Mouse (Mus musculus) G1E (cell line): ENCODE measurements around the gene Jade1. TPM values are rescaled to one million over a fixed set of nuclear protein-coding genes. Genes with fewer than 3 reads are reported as not detected.

Source experiments
- ATAC-seq: 2 replicates; pipeline ENCODE4 v1.8.0; 2016; ENCODE audit warnings: mild to moderate bottlenecking; ENCODE audit not compliant: insufficient number of reproducible peaks, poor library complexity, low FRiP score, severe bottlenecking; ENCODE audit errors: extremely low read depth
- DNase-seq: peaks from one replicate; pipeline ENCODE4 v3.0.0; 2012; ENCODE audit warnings: low spot score
- H3K27me3 ChIP-seq: 2 replicates; pipeline ENCODE4 v1.6.1; 2012; ENCODE audit warnings: mild to moderate bottlenecking, low read length, inconsistent platforms; ENCODE audit not compliant: insufficient read depth
- H3K36me3 ChIP-seq: replicated peaks from 2 replicates; pipeline ENCODE3; 2012; ENCODE audit warnings: mild to moderate bottlenecking, inconsistent platforms
- H3K4me1 ChIP-seq: 2 replicates; pipeline ENCODE4 v1.6.1; 2012; ENCODE audit warnings: low read depth, low read length, inconsistent platforms, mixed read lengths; ENCODE audit not compliant: insufficient read depth
- H3K4me3 ChIP-seq: 2 replicates; pipeline ENCODE4 v1.5.1; 2012; ENCODE audit warnings: low read depth, mild to moderate bottlenecking, inconsistent platforms, low read length, moderate library complexity, mixed read lengths
- H3K9me3 ChIP-seq: replicated peaks from 2 replicates; pipeline ENCODE4 v1.6.1; 2012; ENCODE audit warnings: inconsistent platforms
- CTCF ChIP-seq: IDR thresholded peaks from 2 replicates; pipeline ENCODE4 v1.5.1; 2012; ENCODE audit warnings: low read depth, low read length, inconsistent platforms, mixed read lengths
- GATA1 ChIP-seq: IDR thresholded peaks from 2 replicates; pipeline ENCODE4 v1.6.1; 2012; ENCODE audit warnings: borderline replicate concordance, low read length, inconsistent platforms, mixed read lengths
- GATA2 ChIP-seq: IDR thresholded peaks from 2 replicates; pipeline ENCODE4 v1.6.1; 2012; ENCODE audit warnings: low read depth, low read length, inconsistent platforms, borderline replicate concordance
- POLR2AphosphoS5 ChIP-seq: IDR thresholded peaks from 2 replicates; pipeline ENCODE4 v1.6.1; 2012; ENCODE audit warnings: low read depth, low read length, inconsistent platforms; ENCODE audit not compliant: insufficient replicate concordance
- TAL1 ChIP-seq: conservative IDR thresholded peaks from 2 replicates; pipeline ENCODE4 v1.6.1; 2012; ENCODE audit warnings: low read depth, low read length, inconsistent platforms, mixed read lengths
- polyA plus RNA-seq: library from polyadenylated mRNA; stranded (reverse); fragments of >175 nt; gene quantifications from 2 replicates; pipeline ENCODE4 v1.2.3, GENCODE M21; 2012
- total RNA-seq, 2 experiments: library from RNA; stranded (forward) in 1 of 2; stranded (reverse) in 1 of 2; fragments of 200-1000 nt in 1 of 2; fragments of >200 nt in 1 of 2; fragmentation: Nextera tagmentation in 1 of 2; gene quantifications; 2 replicates each; pipeline ENCODE4 v1.2.3; 2014 to 2017

The Jade1 gene
- total and polyA plus RNA-seq, 3 experiments: 48.2 to 159 (median 129) TPM

DNA sequence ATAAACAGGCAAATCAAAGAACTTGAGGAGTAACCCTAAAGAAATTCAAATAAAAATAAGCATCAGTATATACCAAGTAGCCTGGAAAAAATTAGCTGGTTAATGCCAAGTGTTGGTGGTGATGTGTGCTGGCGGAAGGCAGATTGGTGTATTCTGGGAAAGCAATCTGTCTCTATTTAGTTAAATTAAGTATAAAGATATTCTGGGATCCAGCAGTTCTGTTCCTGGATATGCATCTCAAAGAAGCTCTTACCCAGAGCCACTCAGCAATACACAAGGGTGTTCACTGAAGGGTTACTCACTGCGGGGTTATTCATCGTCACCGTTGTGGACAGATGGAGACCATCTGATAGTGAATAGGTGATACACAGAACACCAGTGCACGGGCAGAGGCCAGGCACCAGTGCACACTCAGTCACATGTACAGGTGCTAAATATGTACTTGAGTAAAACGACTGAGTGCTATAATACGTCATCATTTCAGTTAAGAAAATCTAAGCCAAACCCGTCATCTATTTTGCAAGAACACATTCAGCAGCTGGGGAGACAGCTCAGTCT is 38.5 kb upstream of the Jade1 start:
- H3K4me3 ChIP-seq: no peak overlapping the region
- no peaks in the 10 kb centered on the region for H3K9me3 ChIP-seq
- DNase-seq (no peak), ATAC-seq (no peak)
- no peak for TF ChIP-seq CTCF
- no peak for TF ChIP-seq POLR2AphosphoS5
- no peak for TF ChIP-seq GATA1
- TF ChIP-seq GATA2: no peak
- TF ChIP-seq TAL1: no peak
- H3K27me3 ChIP-seq: peaks cover 28% of the 10 kb centered on the region
- no peaks in the 10 kb centered on the region for H3K36me3 ChIP-seq
- H3K4me1 ChIP-seq: no peaks in the 10 kb centered on the region

DNA sequence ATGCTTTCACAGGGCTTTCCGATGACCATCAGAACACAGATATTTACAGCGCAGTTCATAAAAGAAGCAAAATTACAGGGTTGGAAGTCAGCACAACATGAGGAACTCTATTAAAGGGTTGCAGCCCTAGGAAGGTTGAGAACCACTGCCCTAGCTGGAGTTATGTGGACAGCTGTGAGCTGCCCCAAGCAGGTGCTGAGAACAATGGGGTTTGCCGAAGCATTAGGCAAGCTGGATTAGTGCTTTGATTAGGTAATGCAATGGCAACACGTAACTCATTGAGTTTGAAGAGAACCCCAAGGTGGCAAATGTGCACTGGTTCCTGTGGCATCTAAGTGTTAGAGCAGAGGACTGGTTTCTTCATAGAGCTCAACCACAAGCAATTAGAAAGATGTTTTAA is 34.6 kb upstream of the Jade1 start:
- Histone ChIP-seq H3K27me3 (peaks cover 19% of the 10 kb centered on the region), H3K4me1 (no peaks in the 10 kb centered on the region), H3K9me3 (no peaks in the 10 kb centered on the region), H3K4me3 (no peak overlapping the region), H3K36me3 (no peaks in the 10 kb centered on the region)
- TF ChIP-seq CTCF: no peak
- TF ChIP-seq POLR2AphosphoS5: no peak
- TF ChIP-seq GATA2: no peak
- TF ChIP-seq TAL1: no peak
- TF ChIP-seq GATA1: no peak
- ATAC-seq: no peak
- no peak for DNase-seq

DNA sequence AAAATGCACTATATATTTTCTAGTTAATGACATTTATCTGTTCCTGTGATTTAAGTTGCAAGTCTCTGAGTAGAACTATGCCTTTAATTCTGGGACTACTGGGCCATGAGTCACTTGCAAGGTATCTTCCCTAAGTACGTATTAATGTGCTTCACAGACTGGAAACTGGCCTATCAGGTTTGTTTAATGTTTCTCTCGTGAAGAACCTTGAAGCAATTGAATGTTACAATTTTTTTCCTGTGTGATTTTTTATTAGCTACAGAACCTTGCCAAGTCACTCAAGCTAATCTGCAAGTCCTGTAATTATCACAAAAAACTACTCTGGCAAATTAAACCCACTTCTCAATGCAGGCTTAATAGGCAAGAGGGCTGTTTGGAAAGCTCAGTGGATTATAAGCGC is 33.8 kb upstream of the Jade1 start:
- Histone ChIP-seq H3K9me3 (no peaks in the 10 kb centered on the region), H3K27me3 (peaks cover 19% of the 10 kb centered on the region), H3K4me3 (no peak overlapping the region), H3K36me3 (no peaks in the 10 kb centered on the region), H3K4me1 (no peaks in the 10 kb centered on the region)
- no peak for TF ChIP-seq GATA2
- TF ChIP-seq GATA1: no peak
- no peak for TF ChIP-seq TAL1
- no peak for TF ChIP-seq CTCF
- no peak for TF ChIP-seq POLR2AphosphoS5
- DNase-seq: no peak
- ATAC-seq: no peak

DNA sequence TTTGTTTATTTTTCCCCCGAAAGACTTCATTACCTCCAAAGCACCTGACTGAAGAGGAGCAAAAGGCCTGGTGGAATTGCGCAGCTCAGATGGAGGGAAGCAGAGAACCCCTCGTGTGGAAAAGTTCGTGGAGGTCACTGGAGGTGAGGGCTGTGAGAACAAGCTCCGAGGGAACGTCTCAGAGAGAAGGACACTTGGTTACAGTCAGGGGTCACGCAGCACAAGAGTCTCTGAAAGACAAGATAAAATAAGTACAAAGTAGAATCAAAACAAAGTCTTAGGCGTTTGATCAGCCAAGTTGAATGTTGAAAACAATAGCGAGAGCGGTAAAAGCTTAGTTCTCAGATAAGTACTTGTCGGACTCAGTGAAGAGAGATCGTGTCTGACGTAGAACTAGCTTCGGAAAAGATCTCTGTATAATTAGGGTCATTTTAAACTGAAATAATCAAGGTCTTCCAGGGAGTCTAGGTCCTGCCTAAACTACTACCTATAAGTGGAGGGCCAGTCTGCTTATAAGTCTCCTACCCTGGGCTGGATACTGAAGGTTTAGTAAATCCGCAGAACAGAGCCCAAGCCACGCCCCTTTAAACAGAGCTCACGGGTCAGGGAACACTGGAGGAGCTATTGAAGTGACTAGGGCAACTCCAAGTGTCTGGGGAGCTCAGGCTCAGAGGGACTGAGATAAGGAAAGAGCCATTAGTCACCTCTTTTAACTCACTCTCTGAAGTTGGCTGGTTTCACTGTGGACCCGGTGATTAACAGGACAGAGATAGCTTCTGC is 33.1 kb upstream of the Jade1 start:
- Histone ChIP-seq H3K4me1 (no peaks in the 10 kb centered on the region), H3K36me3 (no peaks in the 10 kb centered on the region), H3K27me3 (peaks cover 16% of the 10 kb centered on the region), H3K9me3 (no peaks in the 10 kb centered on the region), H3K4me3 (no peak overlapping the region)
- DNase-seq: no peak
- peak; percentile 73 for ATAC-seq
- TF ChIP-seq CTCF (no peak), TAL1 (no peak), GATA1 (no peak), GATA2 (no peak), POLR2AphosphoS5 (no peak)

DNA sequence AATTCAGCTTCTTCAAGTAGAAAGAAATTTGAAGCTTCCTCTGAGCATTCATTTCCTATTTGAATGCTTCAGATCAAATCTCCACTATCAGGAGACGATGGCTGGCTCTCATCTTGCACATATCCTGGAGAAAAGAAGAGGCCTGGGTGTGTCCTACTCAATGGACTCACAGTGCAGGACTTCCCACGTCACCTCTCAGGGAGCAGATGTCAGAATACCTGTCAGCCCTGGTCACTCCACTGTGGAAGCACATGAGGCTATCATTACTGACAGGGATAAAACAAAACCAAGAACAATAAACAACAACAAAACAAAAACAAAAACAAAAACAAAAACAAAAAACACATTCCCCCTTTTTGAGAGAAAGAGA is 32.5 kb upstream of the Jade1 start:
- no peak for ATAC-seq
- no peak for DNase-seq
- Histone ChIP-seq H3K36me3 (no peaks in the 10 kb centered on the region), H3K4me3 (no peak overlapping the region), H3K9me3 (no peaks in the 10 kb centered on the region), H3K27me3 (peaks cover 16% of the 10 kb centered on the region), H3K4me1 (no peaks in the 10 kb centered on the region)
- TF ChIP-seq GATA1 (no peak), GATA2 (no peak), CTCF (no peak), TAL1 (no peak), POLR2AphosphoS5 (no peak)

DNA sequence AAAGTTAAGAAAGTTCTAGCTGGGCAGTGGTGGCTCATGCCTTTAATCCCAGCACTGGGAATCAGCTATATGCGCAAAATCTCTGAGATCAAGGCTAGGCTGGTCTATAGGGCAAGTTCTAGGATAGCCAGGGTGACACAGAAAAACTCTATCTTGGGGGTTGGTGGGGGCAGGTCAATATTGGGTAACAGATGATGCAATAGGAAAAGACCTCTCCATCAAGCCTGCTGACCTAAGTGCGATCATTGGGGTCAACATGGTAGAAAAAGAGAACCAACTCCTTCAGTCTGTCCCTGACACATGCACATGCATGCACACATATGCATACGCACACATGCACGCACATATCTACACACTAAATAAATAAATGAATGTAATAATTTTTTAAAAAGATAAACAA is 32.1 kb upstream of the Jade1 start:
- no peaks in the 10 kb centered on the region for H3K4me1 ChIP-seq
- DNase-seq: no peak
- TF ChIP-seq CTCF: no peak
- no peak for TF ChIP-seq POLR2AphosphoS5
- no peak for TF ChIP-seq TAL1
- TF ChIP-seq GATA1: no peak
- TF ChIP-seq GATA2: no peak
- peaks cover 16% of the 10 kb centered on the region for H3K27me3 ChIP-seq
- ATAC-seq: no peak
- H3K36me3 ChIP-seq: no peaks in the 10 kb centered on the region
- H3K9me3 ChIP-seq: no peaks in the 10 kb centered on the region
- no peak overlapping the region for H3K4me3 ChIP-seq
